Mouse (Mus musculus) hindbrain, embryonic 12.5 days (tissue): Measurements from ENCODE around the gene BC107364. TPM values are rescaled to one million over a fixed set of nuclear protein-coding genes. Genes with fewer than 3 reads are reported as not detected.
"Not testable (repeated sequence)": the region's sequence is repeated elsewhere in the genome, so short reads cannot be mapped to it uniquely, and the experiment has no call there.

Source experiments
- ATAC-seq: fragments of 200-750 bp; cut with Nextera tagmentation; 2 replicates; pipeline ENCODE4 v1.8.0; 2017; ENCODE audit warnings: moderate TSS enrichment; ENCODE audit not compliant: low FRiP score
- H3K27ac ChIP-seq: fragments of 300-500 bp; sonication (generic); 2 replicates; pipeline ENCODE4 v1.5.1; 2016; ENCODE audit warnings: mild to moderate bottlenecking
- H3K27me3 ChIP-seq: fragments of 300-500 bp; sonication (generic); 2 replicates; pipeline ENCODE4 v1.6.1; 2016; ENCODE audit warnings: mild to moderate bottlenecking
- H3K36me3 ChIP-seq: fragments of 300-500 bp; sonication (generic); 2 replicates; pipeline ENCODE4 v1.6.1; 2016; ENCODE audit warnings: mild to moderate bottlenecking
- H3K4me1 ChIP-seq: fragments of 300-500 bp; sonication (generic); 2 replicates; pipeline ENCODE4 v1.6.1; 2016
- H3K4me2 ChIP-seq: fragments of 300-500 bp; sonication (generic); replicated peaks from 2 replicates; pipeline ENCODE4 v1.6.1; 2016; ENCODE audit warnings: mild to moderate bottlenecking
- H3K4me3 ChIP-seq: fragments of 300-500 bp; sonication (generic); 2 replicates; pipeline ENCODE4 v1.5.1; 2016; ENCODE audit warnings: mild to moderate bottlenecking
- H3K9ac ChIP-seq: fragments of 300-500 bp; sonication (generic); 2 replicates; pipeline ENCODE4 v1.6.1; 2016; ENCODE audit warnings: mild to moderate bottlenecking, moderate library complexity
- H3K9me3 ChIP-seq: fragments of 300-500 bp; sonication (generic); replicated peaks from 2 replicates; pipeline ENCODE4 v1.6.1; 2016; ENCODE audit warnings: mild to moderate bottlenecking
- WGBS: fragments of 180-500 bp; shearing (Covaris S2); methylation state at CpG from one replicate; pipeline ENCODE4 v1.1.7; 2016; 5-methylcytosine and 5-hydroxymethylcytosine counted together
- polyA plus RNA-seq: library from polyadenylated mRNA; unstranded; fragments of >200 nt; fragmentation: Nextera tagmentation; extraction: Ambion mirVana; gene quantifications from 2 replicates; pipeline ENCODE4 v1.2.1, GENCODE M21; 2016

BC107364 gene
- polyA plus RNA-seq = not detected in 2 replicates

DNA sequence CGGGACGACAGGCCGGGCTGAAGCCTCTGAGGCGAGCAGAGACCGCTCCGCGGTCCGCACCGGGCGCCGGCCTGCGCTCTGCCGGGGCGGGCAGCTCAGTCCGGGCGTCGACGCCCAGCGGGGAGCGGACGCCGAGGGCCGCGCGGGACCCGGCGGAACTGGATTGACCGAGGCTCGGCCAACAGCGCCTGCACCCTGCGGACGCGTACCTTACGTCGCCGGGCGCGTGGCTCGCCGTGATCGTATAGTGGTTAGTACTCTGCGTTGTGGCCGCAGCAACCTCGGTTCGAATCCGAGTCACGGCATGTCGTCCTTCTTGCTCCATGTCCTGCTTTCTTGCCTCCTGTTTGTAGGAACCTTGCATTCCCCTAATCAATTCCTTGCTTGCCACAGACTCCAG, at the start of gene BC107364:
TSS of gene BC107364 (minus strand) at position 45 of the 400 bp plus-strand sequence.
- peaks cover 15% of the 10 kb centered on the region for H3K27me3 ChIP-seq
- not testable (repeated sequence) for H3K4me1 ChIP-seq, H3K9ac ChIP-seq, H3K4me3 ChIP-seq, H3K9me3 ChIP-seq, H3K27ac ChIP-seq, H3K36me3 ChIP-seq, H3K4me2 ChIP-seq
- peak; percentile 10; the same call in 1 of the 2 replicates for ATAC-seq
- WGBS = no CpG with 5 or more reads among the region's 48 CpGs

DNA sequence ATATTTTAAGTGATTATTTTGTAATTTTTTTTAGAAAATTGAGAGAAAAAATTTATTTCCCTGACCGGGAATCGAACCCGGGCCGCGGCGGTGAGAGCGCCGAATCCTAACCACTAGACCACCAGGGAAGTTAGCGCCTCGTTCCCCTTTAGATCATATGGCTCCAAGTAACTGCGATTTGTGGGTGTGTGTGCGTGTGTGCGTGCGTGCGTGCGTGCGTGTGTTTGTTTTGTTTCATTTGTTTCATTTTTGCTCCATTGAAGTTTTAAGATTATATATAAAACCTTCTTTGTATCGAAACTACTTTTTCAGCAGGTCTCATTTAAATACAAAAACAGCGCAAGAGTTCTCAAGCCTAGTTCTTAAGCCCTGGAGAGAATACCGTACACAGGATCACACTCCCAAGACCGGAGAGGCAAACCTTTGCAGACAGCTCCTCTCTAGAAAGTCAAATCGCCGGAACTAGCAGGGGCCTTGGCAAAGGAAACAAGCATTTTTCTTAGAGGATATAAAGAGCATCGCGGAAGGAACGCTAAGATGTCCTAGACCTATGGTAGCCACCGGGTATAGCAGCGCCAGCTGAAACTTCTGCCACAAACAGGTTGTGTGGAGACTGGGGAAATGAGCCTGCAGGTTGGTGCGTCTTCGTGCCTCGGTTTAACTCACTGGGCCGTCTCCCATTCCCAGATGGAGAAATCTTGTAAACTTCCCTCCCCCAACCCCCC, 49.4 kb upstream of the BC107364 start:
- Histone ChIP-seq H3K4me2 (peak overlapping the region; percentile 96), H3K27me3 (no peaks in the 10 kb centered on the region), H3K4me1 (peaks cover 4% of the 10 kb centered on the region; the same call in 1 of the 2 replicates), H3K27ac (peak overlapping the region; percentile 23; the same call in 1 of the 2 replicates), H3K4me3 (peak overlapping the region; percentile 61), H3K9me3 (no peaks in the 10 kb centered on the region), H3K36me3 (no peaks in the 10 kb centered on the region), H3K9ac (peak overlapping the region; percentile 57)
- under 1% methylated on average over 32 of the region's 32 CpGs for WGBS
- ATAC-seq = peak; percentile 73

GRCm38 (mm10) chr3:96500691-96501265, 48.7 kb upstream of the BC107364 start:
- H3K4me3 ChIP-seq = peak overlapping the region; percentile 61

GRCm38 (mm10) chr3:96500289-96500621, 48.1 kb upstream of the BC107364 start:
- Histone ChIP-seq H3K27ac (peak overlapping the region; percentile 85), H3K9me3 (no peaks in the 10 kb centered on the region), H3K4me2 (peak overlapping the region; percentile 96), H3K4me3 (peak overlapping the region; percentile 61), H3K9ac (peak overlapping the region; percentile 70), H3K36me3 (no peaks in the 10 kb centered on the region), H3K27me3 (no peaks in the 10 kb centered on the region), H3K4me1 (peaks cover 4% of the 10 kb centered on the region; the same call in 1 of the 2 replicates)
- ATAC-seq = peak; percentile 81
- WGBS = 0% methylated on average over 17 of the region's 17 CpGs

More at GRCm38 (mm10) chr3:96500691-96501265, 48.7 kb upstream of the BC107364 start:
- H3K27me3 ChIP-seq = no peaks in the 10 kb centered on the region
- peak; percentile 77 for ATAC-seq
- H3K4me2 ChIP-seq = peak overlapping the region; percentile 96
- peaks cover 4% of the 10 kb centered on the region; the same call in 1 of the 2 replicates for H3K4me1 ChIP-seq
- under 1% methylated on average over 19 of the region's 19 CpGs for WGBS
- peak overlapping the region; percentile 85 for H3K27ac ChIP-seq
- H3K9me3 ChIP-seq = no peaks in the 10 kb centered on the region
- H3K36me3 ChIP-seq = no peaks in the 10 kb centered on the region
- peak overlapping the region; percentile 60 for H3K9ac ChIP-seq

DNA sequence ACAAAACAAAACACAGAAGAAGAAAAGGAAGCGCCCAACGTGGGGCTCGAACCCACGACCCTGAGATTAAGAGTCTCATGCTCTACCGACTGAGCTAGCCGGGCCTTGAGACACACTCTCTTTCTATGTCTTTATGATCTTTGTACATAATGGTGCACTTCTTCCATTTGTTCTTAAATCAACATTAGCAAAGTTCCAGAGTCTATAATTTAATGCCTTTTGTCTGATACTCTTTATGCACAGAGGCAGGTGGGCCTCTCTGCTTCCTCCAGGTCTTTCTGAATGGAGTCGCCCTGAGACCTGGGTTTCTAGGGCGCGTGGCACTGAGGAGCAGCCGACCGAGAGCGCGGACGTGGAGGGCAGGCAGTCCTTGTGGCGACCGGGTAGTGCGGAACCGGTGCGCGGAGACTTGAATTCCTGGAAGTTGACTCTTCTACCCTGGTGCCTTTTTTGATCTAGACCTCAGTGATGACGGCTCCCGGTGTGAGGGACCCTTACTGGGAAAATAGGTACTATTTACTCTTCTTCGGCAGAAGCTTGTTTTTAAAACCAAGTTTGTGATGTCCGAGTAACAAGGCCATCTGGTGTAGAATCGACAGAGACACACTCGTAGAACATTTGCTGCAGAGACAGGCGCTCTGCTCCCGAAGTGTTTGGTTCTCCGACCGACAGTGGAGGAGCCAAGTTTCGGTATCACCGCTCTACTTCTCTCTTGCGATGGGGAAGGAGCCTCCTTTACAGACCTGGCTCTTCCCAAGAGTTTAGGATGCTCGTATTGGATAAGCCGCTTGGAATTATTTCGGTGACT, 47.6 kb upstream of the BC107364 start:
- no peaks in the 10 kb centered on the region for H3K27me3 ChIP-seq
- H3K27ac ChIP-seq = peak overlapping the region; percentile 74
- H3K4me1 ChIP-seq = peaks cover 4% of the 10 kb centered on the region; the same call in 1 of the 2 replicates
- no peaks in the 10 kb centered on the region for H3K9me3 ChIP-seq
- peak overlapping the region; percentile 70 for H3K9ac ChIP-seq
- ATAC-seq = peak; percentile 47
- H3K36me3 ChIP-seq = no peaks in the 10 kb centered on the region
- under 1% methylated on average over 36 of the region's 36 CpGs for WGBS
- peak overlapping the region; percentile 96 for H3K4me2 ChIP-seq
- H3K4me3 ChIP-seq = peak overlapping the region; percentile 61

GRCm38 (mm10) chr3:96498476-96499245, 46.6 kb upstream of the BC107364 start:
- no peaks in the 10 kb centered on the region for H3K9me3 ChIP-seq
- H3K4me2 ChIP-seq = no peak overlapping the region
- H3K9ac ChIP-seq = no peak overlapping the region
- H3K4me1 ChIP-seq = peaks cover 4% of the 10 kb centered on the region; the same call in 1 of the 2 replicates
- no peak for ATAC-seq
- no peaks in the 10 kb centered on the region for H3K36me3 ChIP-seq
- 81% methylated on average over 4 of the region's 4 CpGs for WGBS
- H3K27ac ChIP-seq = no peak overlapping the region
- H3K4me3 ChIP-seq = peak overlapping the region; percentile 61; the same call in 1 of the 2 replicates
- H3K27me3 ChIP-seq = no peaks in the 10 kb centered on the region

DNA sequence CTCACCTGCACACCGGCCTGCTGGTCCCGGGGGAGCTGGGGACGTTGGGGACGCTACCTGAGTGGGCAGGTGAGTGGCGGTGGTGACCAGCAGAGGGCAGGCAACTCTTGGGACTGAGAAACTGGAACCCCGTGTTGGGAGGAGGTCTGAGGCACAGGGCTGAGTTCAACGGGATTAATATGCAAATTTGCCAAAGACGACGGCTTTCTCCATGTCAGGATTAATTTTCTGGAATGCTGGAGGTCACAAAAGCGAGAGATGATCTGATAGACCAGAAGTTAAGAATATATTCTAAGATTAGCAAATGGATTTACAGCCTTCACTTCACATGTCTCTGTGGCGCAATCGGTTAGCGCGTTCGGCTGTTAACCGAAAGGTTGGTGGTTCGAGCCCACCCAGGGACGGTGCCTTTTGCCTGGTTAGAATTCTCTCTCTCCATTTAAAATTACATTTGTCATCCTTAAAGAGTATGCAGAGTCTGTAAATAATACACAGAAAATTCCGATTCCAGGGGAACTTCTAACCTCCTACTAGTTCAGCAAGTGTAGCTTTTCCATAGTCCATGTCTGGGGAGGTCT, 45.4 kb upstream of the BC107364 start:
- WGBS = under 1% methylated on average over 19 of the region's 19 CpGs
- Histone ChIP-seq H3K9ac (peak overlapping the region; percentile 46), H3K36me3 (no peaks in the 10 kb centered on the region), H3K27me3 (no peaks in the 10 kb centered on the region), H3K4me3 (peak overlapping the region; percentile 42), H3K9me3 (no peaks in the 10 kb centered on the region), H3K4me1 (peaks cover 4% of the 10 kb centered on the region; the same call in 1 of the 2 replicates), H3K4me2 (peak overlapping the region; percentile 74), H3K27ac (no peak overlapping the region)
- no peak for ATAC-seq

GRCm38 (mm10) chr3:96496620-96497275, 44.6 kb upstream of the BC107364 start:
- Histone ChIP-seq H3K4me3 (peak overlapping the region; percentile 42), H3K9ac (peak overlapping the region; percentile 46; the same call in 1 of the 2 replicates), H3K4me2 (peak overlapping the region; percentile 74)
- WGBS = 14% methylated on average over 14 of the region's 14 CpGs
- ATAC-seq, H3K9me3 ChIP-seq, H3K36me3 ChIP-seq, H3K4me1 ChIP-seq, H3K27me3 ChIP-seq, H3K27ac ChIP-seq: not testable (repeated sequence)

DNA sequence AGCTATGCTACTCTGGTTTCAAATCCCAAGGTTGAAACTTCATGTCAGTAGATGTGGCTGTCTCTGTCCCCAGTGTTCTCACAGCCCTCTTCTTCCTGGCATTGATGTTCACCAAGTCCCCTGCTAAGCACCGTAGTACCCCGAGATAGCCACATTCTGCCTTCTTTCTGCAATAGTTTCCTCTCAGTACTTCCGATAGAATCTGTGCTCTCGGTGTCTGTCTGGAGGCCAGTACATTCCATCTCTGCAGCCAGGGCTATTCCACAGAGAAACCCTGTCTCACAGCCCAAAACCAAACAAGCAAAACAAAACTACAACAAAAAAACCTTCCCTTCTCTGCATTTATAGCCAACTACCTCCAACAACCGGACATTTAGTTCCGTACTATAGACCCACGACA, 44.1 kb upstream of the BC107364 start:
- H3K4me3 ChIP-seq = no peak overlapping the region
- H3K9me3 ChIP-seq = no peaks in the 10 kb centered on the region
- 62% methylated on average over 7 of the region's 7 CpGs for WGBS

DNA sequence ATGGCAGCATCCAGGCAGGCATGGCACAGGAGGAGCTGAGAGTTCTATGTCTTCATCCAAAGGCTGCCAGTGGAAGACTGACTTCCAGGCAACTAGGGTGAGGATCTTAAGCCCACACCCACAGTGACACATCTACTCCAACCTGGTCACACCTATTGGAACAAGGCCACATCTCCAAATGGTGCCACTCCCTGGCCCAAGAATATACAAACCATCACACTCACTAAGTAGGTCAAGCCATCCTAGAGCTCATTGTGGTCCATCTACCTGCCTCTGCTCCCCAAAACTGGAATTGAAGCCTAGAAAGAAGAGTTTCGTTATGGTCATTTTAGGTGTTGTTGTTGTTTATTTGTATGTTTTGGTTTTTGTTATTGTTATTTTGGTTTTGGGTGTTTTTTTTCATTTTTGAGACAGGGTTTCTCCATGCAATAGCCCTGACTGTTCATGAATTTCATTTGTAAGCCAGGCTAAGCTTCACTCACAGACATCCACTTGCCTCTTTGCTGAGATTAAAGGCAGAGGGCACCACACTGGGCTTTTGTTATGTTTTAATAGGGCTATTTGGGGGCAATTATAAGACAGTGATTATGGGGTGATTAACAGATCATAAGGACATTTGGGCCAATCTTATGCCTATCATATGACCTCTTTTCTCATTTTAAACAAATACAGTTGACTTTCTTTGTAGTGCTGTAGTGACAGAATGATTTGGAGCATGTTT, 43.5 kb upstream of the BC107364 start:
- no peak overlapping the region for H3K4me3 ChIP-seq
- no peak for ATAC-seq
- H3K9ac ChIP-seq = no peak overlapping the region
- H3K4me2 ChIP-seq = no peak overlapping the region
- peaks cover 4% of the 10 kb centered on the region; the same call in 1 of the 2 replicates for H3K4me1 ChIP-seq
- H3K9me3 ChIP-seq = no peaks in the 10 kb centered on the region
- H3K27ac ChIP-seq = no peak overlapping the region
- WGBS = 90% methylated on average over 1 of the region's 1 CpGs
- no peaks in the 10 kb centered on the region for H3K36me3 ChIP-seq
- no peaks in the 10 kb centered on the region for H3K27me3 ChIP-seq

More for the DNA sequence above, 44.1 kb upstream of the BC107364 start:
- ATAC-seq = no peak
- no peaks in the 10 kb centered on the region for H3K36me3 ChIP-seq
- no peaks in the 10 kb centered on the region for H3K27me3 ChIP-seq
- peaks cover 4% of the 10 kb centered on the region; the same call in 1 of the 2 replicates for H3K4me1 ChIP-seq
- H3K4me2 ChIP-seq = no peak overlapping the region; the same call in 1 of the 2 replicates
- no peak overlapping the region for H3K27ac ChIP-seq
- no peak overlapping the region for H3K9ac ChIP-seq
